Mouse (Mus musculus): ENCODE results near the gene Zfp62.

GRCm38 (mm10) chr11:49232781-49233180 is 29.7 kb downstream of the Zfp62 start:
- TF ChIP-seq MYOD1 (IDR thresholded peaks at IDR 0.05; ENCODE audit: control insufficient read depth in 1 of 3, insufficient read length in 2 of 3, low read depth in 2 of 3) (no peak), MAX (IDR thresholded peaks at IDR 0.05; ENCODE audit: low read depth) (no peak), TCF3 (IDR thresholded peaks at IDR 0.05; ENCODE audit: insufficient read length, low read depth) (no peak), USF1 (IDR thresholded peaks at IDR 0.05; ENCODE audit: low read depth) (no peak), TCF12 (IDR thresholded peaks at IDR 0.05; ENCODE audit: insufficient read depth, poor library complexity, severe bottlenecking) (no peak)

All from myocyte (in vitro differentiated cells).